21 mouse cellular contexts compared by ENCODE assay signal in the genomic region with DNA sequence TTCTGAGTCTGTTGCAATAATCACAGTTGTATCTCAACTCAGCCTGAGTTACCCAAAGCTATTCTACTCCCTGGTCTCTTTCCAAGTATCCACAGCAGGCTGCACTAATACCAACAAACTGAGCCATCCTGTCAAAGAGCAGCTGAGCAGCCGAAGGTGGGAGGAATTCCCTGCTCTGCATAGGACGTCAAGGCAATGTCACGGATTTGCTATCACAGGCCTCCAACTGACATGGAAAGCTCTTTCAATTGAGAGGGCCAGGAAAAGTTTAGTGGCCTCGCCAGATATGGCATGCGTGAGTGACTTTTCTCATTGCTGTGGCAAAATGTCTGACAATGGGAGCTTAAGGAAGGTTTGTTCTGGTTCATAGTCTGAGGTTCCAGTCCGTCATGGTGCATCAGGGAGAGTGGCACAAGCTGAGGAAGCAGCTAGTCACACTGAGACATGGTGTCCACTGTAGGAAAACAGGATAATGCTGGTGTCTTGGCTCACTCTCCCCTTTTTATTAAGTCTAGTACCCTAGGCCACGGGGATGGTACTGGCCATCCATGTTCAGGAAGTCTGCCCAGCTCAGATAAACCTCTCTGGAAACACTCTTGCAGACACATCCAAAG. TPM values are rescaled to one million over a fixed set of nuclear protein-coding genes. Genes with fewer than 3 reads are reported as not detected.
A peak's percentile ranks its signal among the peaks of the same experiment; 100 is the strongest.
DNase-seq lines count a peak whose midpoint lies in the region; ATAC-seq and TF ChIP-seq lines count a peak whose summit lies in the region.
"Had no signal": no experiment of that assay in that cellular context is flagged by ENCODE, and none has a peak within 500 bp of the region (broad histone marks: within the 10 kb centered on the region; RNA-seq: fewer than 3 reads in every experiment).

No protein-coding gene starts in this region.

- peak; percentile 14 for DNase-seq in hindbrain, embryonic 10.5 days (ENCODE audit: low spot score)
- DNase-seq in hindbrain, embryonic 14.5 days (ENCODE audit: low spot score): no peak
- peak; percentile 66 for DNase-seq in midbrain, embryonic 10.5 days (ENCODE audit: low spot score)
- peak; percentile 58 for DNase-seq in midbrain, embryonic 14.5 days
- DNase-seq in lung, adult 2 months: no peak
- DNase-seq: adrenal gland, adult 2 months; adrenal gland, postnatal 25 days; cerebellum, adult 2 months; cerebellum, postnatal 14 days; gastrocnemius, adult 2 months; gastrocnemius, postnatal 25 days; heart, postnatal 14 days had no signal

- H3K36me3 ChIP-seq in hindbrain, embryonic 10.5 days: no peaks in the 10 kb centered on the region
- no peaks in the 10 kb centered on the region for H3K36me3 ChIP-seq in hindbrain, embryonic 14.5 days (replicated peaks; ENCODE audit: control insufficient read depth, insufficient read depth)
- no peaks in the 10 kb centered on the region for H3K36me3 ChIP-seq in midbrain, embryonic 10.5 days
- H3K36me3 ChIP-seq in midbrain, embryonic 15.5 days (replicated peaks): no peaks in the 10 kb centered on the region
- H3K36me3 ChIP-seq in midbrain, embryonic 12.5 days: no peaks in the 10 kb centered on the region
- H3K36me3 ChIP-seq in midbrain, embryonic 14.5 days (ENCODE audit: control insufficient read depth, insufficient read depth, low read length): no peaks in the 10 kb centered on the region
- H3K36me3 ChIP-seq: embryonic facial prominence, embryonic 15.5 days; forebrain, embryonic 10.5 days; heart, embryonic 10.5 days; heart, embryonic 15.5 days had no signal

- no peak for TF ChIP-seq POLR2A in lung, adult 2 months (IDR thresholded peaks at IDR 0.05; ENCODE audit: borderline replicate concordance, extremely low read depth, low read depth, low read length)

- peaks cover 3% of the 10 kb centered on the region; the same call in 1 of the 2 replicates for H3K4me1 ChIP-seq in hindbrain, embryonic 10.5 days (replicated peaks)
- no peaks in the 10 kb centered on the region for H3K4me1 ChIP-seq in hindbrain, embryonic 14.5 days (replicated peaks; ENCODE audit: control insufficient read depth, insufficient read depth, low read length)
- H3K4me1 ChIP-seq in midbrain, embryonic 10.5 days: peaks cover 29% of the 10 kb centered on the region
- H3K4me1 ChIP-seq in midbrain, embryonic 15.5 days: no peaks in the 10 kb centered on the region
- H3K4me1 ChIP-seq in midbrain, embryonic 12.5 days: no peaks in the 10 kb centered on the region
- H3K4me1 ChIP-seq in midbrain, embryonic 14.5 days (ENCODE audit: control insufficient read depth, insufficient read depth, low read length): no peaks in the 10 kb centered on the region
- no peaks in the 10 kb centered on the region for H3K4me1 ChIP-seq in lung, adult 2 months (ENCODE audit: control insufficient read depth, insufficient read depth, low read length)
- H3K4me1 ChIP-seq: embryonic facial prominence, embryonic 15.5 days; forebrain, embryonic 10.5 days; heart, embryonic 15.5 days had no signal

- H3K9me3 ChIP-seq in hindbrain, embryonic 10.5 days: no peaks in the 10 kb centered on the region
- no peaks in the 10 kb centered on the region for H3K9me3 ChIP-seq in hindbrain, embryonic 14.5 days (ENCODE audit: control insufficient read depth, low read length)
- no peaks in the 10 kb centered on the region for H3K9me3 ChIP-seq in midbrain, embryonic 10.5 days (replicated peaks)
- no peaks in the 10 kb centered on the region for H3K9me3 ChIP-seq in midbrain, embryonic 15.5 days
- no peaks in the 10 kb centered on the region for H3K9me3 ChIP-seq in midbrain, embryonic 12.5 days
- H3K9me3 ChIP-seq in midbrain, embryonic 14.5 days (ENCODE audit: control insufficient read depth, low read length): no peaks in the 10 kb centered on the region
- H3K9me3 ChIP-seq: embryonic facial prominence, embryonic 15.5 days; forebrain, embryonic 10.5 days; heart, embryonic 10.5 days; heart, embryonic 15.5 days had no signal

- ATAC-seq in hindbrain, embryonic 14.5 days (ENCODE audit: low FRiP score): no peak
- ATAC-seq in midbrain, embryonic 15.5 days (replicated peaks): no peak
- ATAC-seq in midbrain, embryonic 12.5 days (ENCODE audit: low FRiP score, low read depth): peak; percentile 92
- peak; percentile 46; the same call in 1 of the 2 replicates for ATAC-seq in midbrain, embryonic 14.5 days (ENCODE audit: low FRiP score, low TSS enrichment)
- ATAC-seq: forebrain, embryonic 14.5 days; intestine, embryonic 16.5 days had no signal

- TF ChIP-seq CTCF in lung, adult 2 months (IDR thresholded peaks at IDR 0.05; ENCODE audit: insufficient read depth, low read length): no peak

- no peak overlapping the region for H3K9ac ChIP-seq in hindbrain, embryonic 14.5 days
- no peak overlapping the region for H3K9ac ChIP-seq in midbrain, embryonic 15.5 days
- H3K9ac ChIP-seq in midbrain, embryonic 12.5 days (replicated peaks): no peak overlapping the region
- H3K9ac ChIP-seq in midbrain, embryonic 14.5 days (replicated peaks; ENCODE audit: low read length): no peak overlapping the region
- H3K9ac ChIP-seq: embryonic facial prominence, embryonic 15.5 days; heart, embryonic 15.5 days had no signal

- WGBS in hindbrain, embryonic 10.5 days: 53% methylated on average over 7 of the region's 7 CpGs
- WGBS in hindbrain, embryonic 14.5 days: 42% methylated on average over 7 of the region's 7 CpGs
- 44% methylated on average over 7 of the region's 7 CpGs for WGBS in midbrain, embryonic 10.5 days
- WGBS in midbrain, embryonic 15.5 days: 33% methylated on average over 7 of the region's 7 CpGs
- WGBS in midbrain, embryonic 12.5 days: 31% methylated on average over 7 of the region's 7 CpGs
- WGBS in midbrain, embryonic 14.5 days: 12% methylated on average over 7 of the region's 7 CpGs
- WGBS in lung, adult 2 months: 85% methylated on average over 7 of the region's 7 CpGs

- no peak overlapping the region for H3K4me2 ChIP-seq in hindbrain, embryonic 14.5 days (replicated peaks)
- no peak overlapping the region for H3K4me2 ChIP-seq in midbrain, embryonic 15.5 days
- H3K4me2 ChIP-seq in midbrain, embryonic 12.5 days (replicated peaks): no peak overlapping the region
- H3K4me2 ChIP-seq in midbrain, embryonic 14.5 days (ENCODE audit: low read length): no peak overlapping the region
- H3K4me2 ChIP-seq: embryonic facial prominence, embryonic 15.5 days; heart, embryonic 15.5 days had no signal

- H3K27ac ChIP-seq in hindbrain, embryonic 10.5 days: no peak overlapping the region
- H3K27ac ChIP-seq in hindbrain, embryonic 14.5 days: no peak overlapping the region
- H3K27ac ChIP-seq in midbrain, embryonic 10.5 days (replicated peaks): no peak overlapping the region
- no peak overlapping the region for H3K27ac ChIP-seq in midbrain, embryonic 15.5 days
- H3K27ac ChIP-seq in midbrain, embryonic 12.5 days (replicated peaks): no peak overlapping the region
- H3K27ac ChIP-seq in midbrain, embryonic 14.5 days (replicated peaks; ENCODE audit: low read depth, low read length): no peak overlapping the region
- H3K27ac ChIP-seq: embryonic facial prominence, embryonic 15.5 days; forebrain, embryonic 10.5 days; gastrocnemius, adult 2 months; heart, embryonic 10.5 days; heart, embryonic 15.5 days had no signal

- no peaks in the 10 kb centered on the region for H3K27me3 ChIP-seq in hindbrain, embryonic 10.5 days (ENCODE audit: insufficient read depth, poor library complexity, severe bottlenecking)
- H3K27me3 ChIP-seq in hindbrain, embryonic 14.5 days (ENCODE audit: control insufficient read depth, insufficient read depth, low read length): no peaks in the 10 kb centered on the region
- H3K27me3 ChIP-seq in midbrain, embryonic 10.5 days (ENCODE audit: low read depth, poor library complexity, severe bottlenecking): no peaks in the 10 kb centered on the region
- no peaks in the 10 kb centered on the region for H3K27me3 ChIP-seq in midbrain, embryonic 15.5 days (replicated peaks)
- no peaks in the 10 kb centered on the region for H3K27me3 ChIP-seq in midbrain, embryonic 12.5 days
- no peaks in the 10 kb centered on the region for H3K27me3 ChIP-seq in midbrain, embryonic 14.5 days (ENCODE audit: control insufficient read depth, insufficient read depth, low read length)
- H3K27me3 ChIP-seq: embryonic facial prominence, embryonic 15.5 days; heart, embryonic 15.5 days had no signal

- no peak overlapping the region for H3K4me3 ChIP-seq in hindbrain, embryonic 10.5 days
- no peak overlapping the region for H3K4me3 ChIP-seq in hindbrain, embryonic 14.5 days (replicated peaks; ENCODE audit: low read length)
- no peak overlapping the region for H3K4me3 ChIP-seq in midbrain, embryonic 10.5 days
- no peak overlapping the region for H3K4me3 ChIP-seq in midbrain, embryonic 15.5 days
- no peak overlapping the region for H3K4me3 ChIP-seq in midbrain, embryonic 12.5 days
- H3K4me3 ChIP-seq in midbrain, embryonic 14.5 days (replicated peaks; ENCODE audit: low read depth, low read length): no peak overlapping the region
- no peak overlapping the region for H3K4me3 ChIP-seq in lung, adult 2 months (replicated peaks; ENCODE audit: extremely low read depth, low read depth, low read length)
- H3K4me3 ChIP-seq: embryonic facial prominence, embryonic 15.5 days; erythroblast, embryonic 14.5 days; forebrain, embryonic 10.5 days; gastrocnemius, adult 2 months; heart, embryonic 10.5 days; heart, embryonic 15.5 days had no signal

RNA-seq across cellular contexts. Expression of gene D7Ertd443e, which starts 23.1 kb away (rescaled TPM):
- polyA plus RNA-seq in hindbrain, embryonic 10.5 days (2016; fragmentation: Nextera tagmentation; extraction: Ambion mirVana): 0.24 TPM in 1 of 2 replicates, not detected in the other
- polyA plus RNA-seq in hindbrain, embryonic 14.5 days (2014; fragmentation: Nextera tagmentation; extraction: Ambion mirVana): 0.07 and 0.28 TPM in 2 replicates
- not detected in 2 replicates for polyA plus RNA-seq in midbrain, embryonic 10.5 days (2016; fragmentation: Nextera tagmentation; extraction: Ambion mirVana)
- polyA plus RNA-seq in midbrain, embryonic 15.5 days (2015; fragmentation: Nextera tagmentation; extraction: Ambion mirVana): 0.20 and 0.27 TPM in 2 replicates
- polyA plus RNA-seq in midbrain, embryonic 12.5 days (2016; fragmentation: Nextera tagmentation; extraction: Ambion mirVana): not detected in 2 replicates
- 0.24 and 0.47 TPM in 2 replicates for polyA plus RNA-seq in midbrain, embryonic 14.5 days (2014; fragmentation: Nextera tagmentation; extraction: Ambion mirVana)
- polyA plus RNA-seq in lung, adult 2 months (2012; rRNA removed): 0.16 and 0.22 TPM in 2 replicates
- polyA plus RNA-seq: erythroblast, embryonic 14.5 days; forebrain, embryonic 10.5 days; forebrain, embryonic 14.5 days; heart, embryonic 10.5 days; intestine, embryonic 16.5 days had no signal

Comparison
In these comparisons a context has a peak if more than half of its experiments do, and no peak if none do; other contexts are left out.
1. DNase-seq: peak in hindbrain, embryonic 10.5 days (single experiment), midbrain, embryonic 10.5 days (single experiment) and midbrain, embryonic 14.5 days (single experiment); none in hindbrain, embryonic 14.5 days (single experiment) and lung, adult 2 months (single experiment).
2. ATAC-seq: peak in midbrain, embryonic 12.5 days (single experiment) and midbrain, embryonic 14.5 days (single experiment); none in hindbrain, embryonic 14.5 days (single experiment) and midbrain, embryonic 15.5 days (single experiment).